Mouse (Mus musculus) kidney, adult 2 months (tissue): ENCODE results near the gene Slc9a3r1. TPM values are rescaled to one million over a fixed set of nuclear protein-coding genes. Genes with fewer than 3 reads are reported as not detected.

Experiments used
- DNase-seq: peaks from one replicate; pipeline ENCODE4 v3.0.0; 2021
- H3K27ac ChIP-seq: fragments of 200-500 bp; 2 replicates; pipeline ENCODE4 v1.5.1; 2012; ENCODE audit warnings: low read depth, low read length, control low read depth, inconsistent platforms; ENCODE audit not compliant: insufficient read depth
- H3K27me3 ChIP-seq: fragments of 200-500 bp; replicated peaks from 2 replicates; pipeline ENCODE4 v1.6.1; 2012; ENCODE audit warnings: mild to moderate bottlenecking, moderate library complexity, low read length, inconsistent platforms; ENCODE audit not compliant: control insufficient read depth, insufficient read depth
- H3K36me3 ChIP-seq: fragments of 200-500 bp; 2 replicates; pipeline ENCODE4 v1.6.1; 2012; ENCODE audit warnings: mild to moderate bottlenecking, moderate library complexity, low read length, inconsistent platforms; ENCODE audit not compliant: control insufficient read depth, insufficient read depth
- H3K4me1 ChIP-seq: fragments of 200-500 bp; 2 replicates; pipeline ENCODE4 v1.6.1; 2011; ENCODE audit warnings: low read length; ENCODE audit not compliant: control insufficient read depth, insufficient read depth
- H3K4me3 ChIP-seq: fragments of 200-500 bp; 2 replicates; pipeline ENCODE4 v1.5.1; 2011; ENCODE audit warnings: mild to moderate bottlenecking, low read depth, low read length, control low read depth; ENCODE audit not compliant: insufficient read depth
- CTCF ChIP-seq: fragments of 200-500 bp; conservative IDR thresholded peaks from 2 replicates; pipeline ENCODE4 v1.5.1; 2011; ENCODE audit warnings: low read depth, mild to moderate bottlenecking, control low read depth, low read length, moderate library complexity, mixed read lengths; ENCODE audit not compliant: insufficient read depth, insufficient read length
- POLR2A ChIP-seq: fragments of 200-500 bp; IDR thresholded peaks from one replicate; pipeline ENCODE4 v1.6.1; 2011; ENCODE audit warnings: low read depth, low read length, control low read depth
- WGBS: fragments of 180-500 bp; shearing (Covaris S2); methylation state at CpG from one replicate; pipeline ENCODE4 v1.1.7; 2018; 5-methylcytosine and 5-hydroxymethylcytosine counted together
- polyA plus RNA-seq: library from polyadenylated mRNA; depleted of rRNA; stranded (reverse); fragments of >200 nt; gene quantifications from 2 replicates; pipeline ENCODE4 v1.2.3, GENCODE M21; 2012

Slc9a3r1 gene
- polyA plus RNA-seq, 1 experiment: 239 TPM

GRCm38 (mm10) chr11:115141970-115142369 lies 21.2 kb upstream of the Slc9a3r1 start:
- H3K27ac ChIP-seq: no peak overlapping the region
- no peaks in the 10 kb centered on the region for H3K27me3 ChIP-seq
- no peaks in the 10 kb centered on the region for H3K36me3 ChIP-seq
- TF ChIP-seq POLR2A: no peak
- no peak for TF ChIP-seq CTCF
- no peak for DNase-seq
- no peaks in the 10 kb centered on the region for H3K4me1 ChIP-seq
- 64% methylated on average over 2 of the region's 2 CpGs for WGBS
- no peak overlapping the region for H3K4me3 ChIP-seq

- Histone ChIP-seq H3K27me3 (no peaks in the 10 kb centered on the region), H3K27ac (no peak overlapping the region), H3K4me1 (no peaks in the 10 kb centered on the region), H3K4me3 (no peak overlapping the region), H3K36me3 (no peaks in the 10 kb centered on the region)
- TF ChIP-seq CTCF (no peak), POLR2A (no peak)
- no peak for DNase-seq
- 75% methylated on average over 4 of the region's 4 CpGs for WGBS
These were observed 15.3 kb upstream of the Slc9a3r1 start for GRCm38 (mm10) chr11:115147813-115148212.

GRCm38 (mm10) chr11:115150741-115151254 lies 12.3 kb upstream of the Slc9a3r1 start:
- TF ChIP-seq CTCF: no peak
- Histone ChIP-seq H3K27me3 (no peaks in the 10 kb centered on the region), H3K27ac (no peak overlapping the region), H3K4me3 (no peak overlapping the region), H3K4me1 (no peaks in the 10 kb centered on the region), H3K36me3 (no peaks in the 10 kb centered on the region)
- WGBS: 55% methylated on average over 6 of the region's 6 CpGs
- no peak for DNase-seq

- Histone ChIP-seq H3K4me1 (no peaks in the 10 kb centered on the region), H3K27ac (no peak overlapping the region), H3K4me3 (peak overlapping the region; percentile 22; the same call in 1 of the 2 replicates), H3K36me3 (no peaks in the 10 kb centered on the region), H3K27me3 (no peaks in the 10 kb centered on the region)
- TF ChIP-seq POLR2A (no peak), CTCF (no peak)
- WGBS: 11% methylated on average over 15 of the region's 15 CpGs
- DNase-seq: peak; percentile 65
These were observed 11.2 kb upstream of the Slc9a3r1 start for GRCm38 (mm10) chr11:115151755-115152429.

GRCm38 (mm10) chr11:115153088-115153487 lies 10.1 kb upstream of the Slc9a3r1 start:
- no peak for TF ChIP-seq POLR2A
- no peak for TF ChIP-seq CTCF
- WGBS: 77% methylated on average over 9 of the region's 9 CpGs
- no peaks in the 10 kb centered on the region for H3K36me3 ChIP-seq
- no peak overlapping the region for H3K27ac ChIP-seq
- no peaks in the 10 kb centered on the region for H3K27me3 ChIP-seq
- no peaks in the 10 kb centered on the region for H3K4me1 ChIP-seq
- DNase-seq: no peak
- H3K4me3 ChIP-seq: no peak overlapping the region

GRCm38 (mm10) chr11:115153699-115154292 lies 9.3 kb upstream of the Slc9a3r1 start:
- H3K36me3 ChIP-seq: no peaks in the 10 kb centered on the region
- H3K4me1 ChIP-seq: no peaks in the 10 kb centered on the region
- peak overlapping the region; percentile 32; the same call in 1 of the 2 replicates for H3K4me3 ChIP-seq
- no peak overlapping the region for H3K27ac ChIP-seq
- WGBS: 1% methylated on average over 35 of the region's 35 CpGs
- peak; percentile 83 for DNase-seq
- H3K27me3 ChIP-seq: no peaks in the 10 kb centered on the region
- TF ChIP-seq CTCF (peak; percentile 87), POLR2A (no peak)

- H3K27ac ChIP-seq: no peak overlapping the region
- H3K27me3 ChIP-seq: no peaks in the 10 kb centered on the region
- H3K4me1 ChIP-seq: no peaks in the 10 kb centered on the region
- H3K4me3 ChIP-seq: no peak overlapping the region
- WGBS: 14% methylated on average over 5 of the region's 5 CpGs
- no peaks in the 10 kb centered on the region for H3K36me3 ChIP-seq
- DNase-seq: no peak
- TF ChIP-seq CTCF (no peak), POLR2A (no peak)
These were observed 8.0 kb upstream of the Slc9a3r1 start for GRCm38 (mm10) chr11:115155053-115155634.
